Mouse (Mus musculus) kidney, embryonic 16.5 days (tissue): ENCODE measurements around the gene P2rx3. TPM values are rescaled to one million over a fixed set of nuclear protein-coding genes. Genes with fewer than 3 reads are reported as not detected.

Experiments used
- ATAC-seq: fragments of 200-750 bp; cut with Nextera tagmentation; 2 replicates; pipeline ENCODE4 v1.8.0; 2017; ENCODE audit warnings: moderate TSS enrichment; ENCODE audit not compliant: low FRiP score, low TSS enrichment
- H3K27ac ChIP-seq: fragments of 300-500 bp; sonication (generic); 2 replicates; pipeline ENCODE4 v1.5.1; 2014; ENCODE audit warnings: low read length
- H3K27me3 ChIP-seq: fragments of 300-500 bp; sonication (generic); 2 replicates; pipeline ENCODE4 v1.6.1; 2014; ENCODE audit warnings: low read length, control low read depth, mixed read lengths; ENCODE audit not compliant: insufficient read depth
- H3K36me3 ChIP-seq: fragments of 300-500 bp; sonication (generic); 2 replicates; pipeline ENCODE4 v1.6.1; 2014; ENCODE audit warnings: low read length, control low read depth, mixed read lengths; ENCODE audit not compliant: insufficient read depth
- H3K4me1 ChIP-seq: fragments of 300-500 bp; sonication (generic); 2 replicates; pipeline ENCODE4 v1.6.1; 2014; ENCODE audit warnings: low read length, control low read depth, mixed read lengths; ENCODE audit not compliant: insufficient read depth
- H3K4me2 ChIP-seq: fragments of 300-500 bp; sonication (generic); replicated peaks from 2 replicates; pipeline ENCODE4 v1.6.1; 2014; ENCODE audit warnings: low read depth, low read length
- H3K4me3 ChIP-seq: fragments of 300-500 bp; sonication (generic); 2 replicates; pipeline ENCODE4 v1.5.1; 2014; ENCODE audit warnings: mild to moderate bottlenecking, low read length
- H3K9ac ChIP-seq: fragments of 300-500 bp; sonication (generic); replicated peaks from 2 replicates; pipeline ENCODE4 v1.6.1; 2014; ENCODE audit warnings: low read length
- H3K9me3 ChIP-seq: fragments of 300-500 bp; sonication (generic); 2 replicates; pipeline ENCODE4 v1.6.1; 2016; ENCODE audit warnings: low read length, control low read depth
- WGBS: fragments of 180-500 bp; shearing (Covaris S2); extraction: QIAGEN DNeasy Blood & Tissue Kit; methylation state at CpG from one replicate; pipeline ENCODE4 v1.1.7; 2014; 5-methylcytosine and 5-hydroxymethylcytosine counted together
- polyA plus RNA-seq: library from polyadenylated mRNA; unstranded; fragments of >200 nt; fragmentation: Nextera tagmentation; extraction: Ambion mirVana; gene quantifications from 2 replicates; pipeline ENCODE4 v1.2.1, GENCODE M21; 2015

The P2rx3 gene
- polyA plus RNA-seq, 1 experiment from 2014 or later: 0.56 TPM

- no peak overlapping the region for H3K4me3 ChIP-seq
- H3K4me1 ChIP-seq: no peaks in the 10 kb centered on the region
- H3K4me2 ChIP-seq: no peak overlapping the region
- H3K9me3 ChIP-seq: no peaks in the 10 kb centered on the region
- WGBS: 43% methylated on average over 6 of the region's 6 CpGs
- no peaks in the 10 kb centered on the region for H3K27me3 ChIP-seq
- H3K36me3 ChIP-seq: peaks cover 6% of the 10 kb centered on the region
- H3K9ac ChIP-seq: no peak overlapping the region
- ATAC-seq: no peak
- no peak overlapping the region for H3K27ac ChIP-seq
Observed at GRCm38 (mm10) chr2:84962906-84963507, 74.3 kb downstream of the P2rx3 start.

GRCm38 (mm10) chr2:84961901-84962300, 75.4 kb downstream of the P2rx3 start:
- ATAC-seq: no peak
- H3K4me3 ChIP-seq: no peak overlapping the region
- WGBS: 76% methylated on average over 3 of the region's 3 CpGs

GRCm38 (mm10) chr2:84961300-84961699, 76.0 kb downstream of the P2rx3 start:
- no peaks in the 10 kb centered on the region for H3K27me3 ChIP-seq
- peak; percentile 29; the same call in 1 of the 2 replicates for ATAC-seq
- no peaks in the 10 kb centered on the region for H3K9me3 ChIP-seq
- no peak overlapping the region for H3K27ac ChIP-seq
- 63% methylated on average over 2 of the region's 2 CpGs for WGBS
- peaks cover 20% of the 10 kb centered on the region for H3K36me3 ChIP-seq
- H3K4me1 ChIP-seq: no peaks in the 10 kb centered on the region
- H3K9ac ChIP-seq: no peak overlapping the region
- no peak overlapping the region for H3K4me2 ChIP-seq
- H3K4me3 ChIP-seq: no peak overlapping the region

More at GRCm38 (mm10) chr2:84961901-84962300, 75.4 kb downstream of the P2rx3 start:
- Histone ChIP-seq H3K27ac (no peak overlapping the region), H3K36me3 (peaks cover 16% of the 10 kb centered on the region), H3K9ac (no peak overlapping the region), H3K4me2 (no peak overlapping the region), H3K9me3 (no peaks in the 10 kb centered on the region), H3K4me1 (no peaks in the 10 kb centered on the region), H3K27me3 (no peaks in the 10 kb centered on the region)

GRCm38 (mm10) chr2:84958588-84959264, 78.5 kb downstream of the P2rx3 start:
- no peak for ATAC-seq

GRCm38 (mm10) chr2:84956274-84956673, 81.0 kb downstream of the P2rx3 start:
- Histone ChIP-seq H3K4me3 (no peak overlapping the region), H3K4me2 (no peak overlapping the region), H3K9ac (no peak overlapping the region), H3K27me3 (no peaks in the 10 kb centered on the region), H3K9me3 (no peaks in the 10 kb centered on the region), H3K27ac (no peak overlapping the region), H3K36me3 (peaks cover 51% of the 10 kb centered on the region), H3K4me1 (no peaks in the 10 kb centered on the region)
- 62% methylated on average over 5 of the region's 5 CpGs for WGBS
- peak; percentile 57; the same call in 1 of the 2 replicates for ATAC-seq

More at GRCm38 (mm10) chr2:84958588-84959264, 78.5 kb downstream of the P2rx3 start:
- H3K4me3 ChIP-seq: no peak overlapping the region
- H3K27ac ChIP-seq: no peak overlapping the region
- no peak overlapping the region for H3K4me2 ChIP-seq
- H3K36me3 ChIP-seq: peaks cover 36% of the 10 kb centered on the region
- H3K27me3 ChIP-seq: no peaks in the 10 kb centered on the region
- H3K4me1 ChIP-seq: no peaks in the 10 kb centered on the region
- no peaks in the 10 kb centered on the region for H3K9me3 ChIP-seq
- H3K9ac ChIP-seq: no peak overlapping the region
- 89% methylated on average over 11 of the region's 11 CpGs for WGBS

GRCm38 (mm10) chr2:84955435-84955834, 81.8 kb downstream of the P2rx3 start:
- Histone ChIP-seq H3K9ac (no peak overlapping the region), H3K36me3 (peaks cover 59% of the 10 kb centered on the region), H3K4me2 (no peak overlapping the region), H3K9me3 (no peaks in the 10 kb centered on the region), H3K27me3 (no peaks in the 10 kb centered on the region), H3K27ac (no peak overlapping the region), H3K4me3 (no peak overlapping the region), H3K4me1 (no peaks in the 10 kb centered on the region)
- WGBS: 91% methylated on average over 9 of the region's 9 CpGs
- no peak for ATAC-seq

- Histone ChIP-seq H3K4me2 (no peak overlapping the region), H3K9ac (no peak overlapping the region), H3K9me3 (no peaks in the 10 kb centered on the region), H3K36me3 (peaks cover 64% of the 10 kb centered on the region), H3K4me1 (no peaks in the 10 kb centered on the region), H3K4me3 (no peak overlapping the region), H3K27ac (no peak overlapping the region), H3K27me3 (no peaks in the 10 kb centered on the region)
- WGBS: 76% methylated on average over 4 of the region's 4 CpGs
- no peak for ATAC-seq
Observed at GRCm38 (mm10) chr2:84952693-84953092, 84.6 kb downstream of the P2rx3 start.

GRCm38 (mm10) chr2:84952251-84952650, 85.0 kb downstream of the P2rx3 start:
- Histone ChIP-seq H3K36me3 (peaks cover 63% of the 10 kb centered on the region), H3K27ac (no peak overlapping the region), H3K4me2 (no peak overlapping the region), H3K9ac (no peak overlapping the region), H3K9me3 (no peaks in the 10 kb centered on the region), H3K4me3 (no peak overlapping the region), H3K4me1 (no peaks in the 10 kb centered on the region), H3K27me3 (no peaks in the 10 kb centered on the region)
- WGBS: 89% methylated on average over 1 of the region's 1 CpGs
- no peak for ATAC-seq

GRCm38 (mm10) chr2:84951027-84951426, 86.2 kb downstream of the P2rx3 start:
- Histone ChIP-seq H3K4me3 (no peak overlapping the region), H3K27me3 (no peaks in the 10 kb centered on the region)
- WGBS: 92% methylated on average over 8 of the region's 8 CpGs

GRCm38 (mm10) chr2:84948721-84949120, 88.5 kb downstream of the P2rx3 start:
- Histone ChIP-seq H3K4me1 (no peaks in the 10 kb centered on the region), H3K27ac (no peak overlapping the region), H3K9ac (no peak overlapping the region), H3K27me3 (no peaks in the 10 kb centered on the region), H3K4me3 (no peak overlapping the region), H3K9me3 (no peaks in the 10 kb centered on the region), H3K4me2 (no peak overlapping the region), H3K36me3 (peaks cover 58% of the 10 kb centered on the region)
- 91% methylated on average over 2 of the region's 2 CpGs for WGBS
- no peak for ATAC-seq

More at GRCm38 (mm10) chr2:84951027-84951426, 86.2 kb downstream of the P2rx3 start:
- Histone ChIP-seq H3K4me2 (no peak overlapping the region), H3K4me1 (no peaks in the 10 kb centered on the region), H3K9me3 (no peaks in the 10 kb centered on the region), H3K36me3 (peaks cover 65% of the 10 kb centered on the region), H3K27ac (no peak overlapping the region), H3K9ac (no peak overlapping the region)
- no peak for ATAC-seq
